Mouse (Mus musculus) spleen, embryonic (tissue): ENCODE data around the gene Arsg.

Experiments
- CTCF ChIA-PET: fragments of 350-600 bp; sonication (Branson Sonifier 250); formaldehyde crosslinking; loops from one replicate; lab custom pipeline; 2022; lab: Charles Lee

Gene Arsg

GRCm38 (mm10) chr11:109492847-109493464 lies 19.8 kb downstream of the Arsg start:
- CTCF ChIA-PET = interaction anchor here (0.5 to 0.6 kb wide), 2 partner anchors 61 to 182 kb away, joined by 3 to 5 read pairs; no protein-coding TSS in a partner anchor

DNA sequence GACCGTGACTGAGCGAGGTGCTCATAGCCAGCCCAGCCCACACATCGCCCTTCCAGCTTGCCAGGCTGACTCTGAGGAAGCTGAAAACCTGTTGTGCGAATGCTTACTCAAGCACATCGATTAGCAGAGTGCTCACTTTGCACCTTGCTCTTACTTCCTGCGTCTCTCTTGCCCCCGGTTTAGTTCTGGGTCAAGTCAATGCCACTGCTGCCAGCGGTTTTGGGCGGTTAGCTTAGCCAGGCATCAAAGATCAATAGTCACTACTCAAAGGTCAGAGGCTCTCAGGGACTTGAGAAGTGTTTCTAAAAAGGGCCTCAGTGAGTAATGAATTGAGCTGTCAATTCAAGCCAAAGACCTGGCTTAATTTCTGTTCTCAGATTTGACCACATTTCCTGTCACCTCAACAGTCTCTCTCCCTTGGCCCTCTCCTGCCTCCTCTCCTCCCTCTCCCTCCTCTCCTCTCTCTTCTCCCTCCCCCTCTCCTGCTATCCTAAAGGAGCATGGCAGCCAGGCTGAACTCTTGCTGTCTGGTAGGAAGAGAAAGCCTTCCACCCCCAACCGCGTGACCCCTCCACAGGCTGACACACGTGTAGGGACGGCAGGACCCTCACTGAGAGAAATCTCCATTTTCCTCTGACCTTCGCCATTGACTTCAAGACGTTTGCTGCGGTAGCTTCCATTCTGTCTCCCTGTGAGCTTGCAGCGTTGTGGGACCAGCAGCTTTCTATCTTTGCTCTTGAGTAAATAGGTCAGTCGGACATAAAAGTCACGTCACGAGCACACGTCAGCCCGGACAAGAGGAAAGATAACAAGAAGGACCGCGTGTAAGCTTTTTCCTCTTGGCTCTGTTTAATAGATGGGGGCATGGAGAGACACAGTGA lies 22.0 kb downstream of the Arsg start:
- CTCF ChIA-PET = interaction anchor here (0.6 kb wide), 2 partner anchors 64 to 244 kb away, joined by 5 to 6 read pairs; no protein-coding TSS in a partner anchor

DNA sequence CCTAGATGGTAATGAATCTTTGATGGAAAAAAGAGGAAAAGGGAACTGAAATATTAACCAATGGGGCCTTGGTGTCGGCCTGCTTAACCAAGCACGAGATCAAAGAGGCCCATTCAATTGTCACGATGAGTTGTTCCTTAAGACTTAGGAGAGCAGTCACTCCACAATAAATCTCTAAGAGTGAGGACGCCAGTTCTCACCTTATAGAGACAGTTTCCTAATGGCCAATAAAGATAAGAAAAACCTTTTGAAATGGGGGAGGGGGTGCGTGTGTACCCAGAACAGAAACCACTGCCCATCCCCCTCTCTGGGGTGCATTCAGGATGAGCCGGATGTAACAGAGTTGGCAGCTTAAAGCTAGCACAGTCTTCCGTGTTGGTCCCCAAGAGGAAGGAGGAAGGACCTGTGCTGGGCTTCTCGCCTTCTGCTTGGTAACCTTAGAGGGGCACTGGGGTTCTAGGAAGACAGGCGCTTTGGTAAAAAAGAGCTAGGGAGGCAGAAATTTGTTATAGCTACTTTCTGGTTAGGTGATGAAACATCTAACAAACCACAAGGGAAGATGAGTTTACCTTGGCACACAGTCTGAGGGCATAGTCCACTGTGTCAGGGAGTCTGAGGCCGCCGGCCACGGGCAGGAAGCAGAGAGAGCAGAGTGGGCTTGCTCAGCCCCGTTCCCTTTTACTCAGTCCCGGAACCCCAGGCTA lies 22.7 kb downstream of the Arsg start:
- CTCF ChIA-PET = interaction anchor here (0.6 to 1.0 kb wide), 2 partner anchors 50 to 64 kb away, joined by 3 to 6 read pairs; no protein-coding TSS in a partner anchor

DNA sequence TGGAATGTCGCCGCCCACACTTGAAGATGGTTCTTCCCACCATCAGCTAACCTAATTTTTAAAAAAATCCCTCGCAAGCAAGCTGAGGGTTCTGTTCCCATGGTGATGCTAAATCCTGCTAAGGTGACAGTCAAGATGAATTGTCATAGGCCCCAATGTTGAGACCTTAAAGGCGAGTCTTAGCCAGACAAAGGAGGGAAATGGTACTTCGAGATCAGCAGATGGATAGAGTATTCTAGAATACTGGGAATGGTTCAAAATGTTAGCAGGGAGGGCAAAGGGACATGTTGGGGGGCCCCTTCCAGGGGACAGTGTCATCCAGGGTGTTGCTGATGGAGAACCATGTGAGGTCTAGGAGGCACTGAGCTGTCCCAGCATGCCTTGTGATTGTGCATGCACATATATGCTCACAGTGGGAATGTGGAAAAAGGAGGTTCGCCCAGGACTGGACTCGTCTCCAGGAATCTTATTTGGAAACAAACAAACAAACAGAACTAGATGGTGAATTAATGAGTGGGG lies 23.4 kb downstream of the Arsg start:
- CTCF ChIA-PET = interaction anchor here (0.6 to 1.0 kb wide), 2 partner anchors 51 to 98 kb away, joined by 3 to 5 read pairs; no protein-coding TSS in a partner anchor

DNA sequence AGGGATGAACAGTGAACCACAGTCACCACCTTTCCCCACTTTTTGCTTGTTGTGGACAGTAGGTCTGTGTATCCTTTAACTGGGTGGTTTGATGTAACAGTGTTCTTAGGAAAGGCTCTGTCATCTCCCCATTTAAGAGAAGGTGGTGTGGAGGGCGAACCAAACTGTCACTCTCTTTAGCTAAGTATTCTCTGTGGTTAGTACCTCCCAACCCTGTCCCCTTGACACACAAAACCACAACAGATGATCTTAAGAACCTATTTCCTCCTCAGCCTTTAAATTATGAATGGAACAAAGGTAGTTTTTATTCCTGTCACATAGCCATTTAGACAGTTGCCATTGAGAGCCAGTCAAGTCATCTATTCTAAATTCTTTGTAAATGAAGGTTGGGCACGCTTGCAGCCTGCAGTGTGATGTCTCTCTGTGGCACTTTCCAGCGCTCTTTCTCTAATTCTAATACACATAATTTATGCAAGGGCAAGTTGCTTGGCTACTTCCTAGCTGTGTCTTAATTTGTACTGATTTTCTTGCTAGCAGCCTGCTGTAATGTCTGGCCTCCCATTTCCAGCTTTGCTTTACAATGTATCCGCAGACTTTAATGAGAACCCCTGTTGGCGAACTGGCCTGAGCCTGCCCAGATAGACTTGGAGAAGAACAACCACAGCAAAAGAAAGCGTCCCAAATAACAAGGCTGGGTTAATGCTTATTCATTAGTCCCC lies 24.0 kb downstream of the Arsg start:
- CTCF ChIA-PET = interaction anchor here (0.6 to 1.0 kb wide), 3 partner anchors 27 to 99 kb away, joined by 3 to 19 read pairs (median 5); no protein-coding TSS in a partner anchor

GRCm38 (mm10) chr11:109497990-109498389 lies 24.8 kb downstream of the Arsg start:
- CTCF ChIA-PET = no interaction called here

- CTCF ChIA-PET = no interaction called here
These were observed 27.0 kb downstream of the Arsg start for GRCm38 (mm10) chr11:109500206-109500605.

DNA sequence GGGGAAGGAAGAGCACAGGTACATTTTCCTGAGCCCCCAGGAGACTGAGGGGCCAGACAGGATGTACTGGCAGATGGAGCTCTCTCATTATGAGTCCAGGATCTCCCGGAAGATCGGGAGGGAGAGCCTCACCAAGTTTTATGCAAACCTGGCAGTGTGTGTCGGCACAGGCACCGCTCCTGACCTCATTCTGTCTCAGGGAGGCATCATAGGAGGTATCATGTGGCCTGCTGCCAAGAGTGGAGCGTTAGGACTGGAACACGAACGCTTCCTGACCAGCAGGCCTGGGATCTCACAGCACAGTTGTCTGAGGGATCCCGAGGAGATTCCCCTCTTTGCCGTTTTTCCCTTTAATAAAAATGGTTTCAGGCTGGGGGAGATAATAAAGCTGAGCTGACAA lies 31.8 kb downstream of the Arsg start:
- CTCF ChIA-PET = no interaction called here

GRCm38 (mm10) chr11:109505823-109506222 lies 32.6 kb downstream of the Arsg start:
- CTCF ChIA-PET = no interaction called here

DNA sequence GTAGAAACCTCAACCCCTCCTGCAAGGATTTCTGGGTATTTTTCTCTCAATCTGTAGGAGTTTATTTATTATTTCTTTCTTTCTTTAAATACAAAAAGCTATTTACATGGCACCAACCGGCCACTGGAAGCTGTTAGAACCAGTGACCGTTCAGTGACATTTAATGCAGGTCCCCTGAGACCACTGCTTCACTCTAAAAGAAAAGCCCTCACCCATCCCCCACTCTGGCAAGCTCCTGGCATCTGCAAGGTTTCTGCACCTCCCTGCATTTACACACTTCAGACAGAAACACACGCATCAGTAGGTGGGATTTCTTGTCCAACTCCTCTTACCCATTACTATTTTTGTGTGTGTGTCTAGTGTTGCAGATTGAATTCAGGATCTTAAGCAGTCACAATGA lies 33.9 kb downstream of the Arsg start:
- CTCF ChIA-PET = no interaction called here

DNA sequence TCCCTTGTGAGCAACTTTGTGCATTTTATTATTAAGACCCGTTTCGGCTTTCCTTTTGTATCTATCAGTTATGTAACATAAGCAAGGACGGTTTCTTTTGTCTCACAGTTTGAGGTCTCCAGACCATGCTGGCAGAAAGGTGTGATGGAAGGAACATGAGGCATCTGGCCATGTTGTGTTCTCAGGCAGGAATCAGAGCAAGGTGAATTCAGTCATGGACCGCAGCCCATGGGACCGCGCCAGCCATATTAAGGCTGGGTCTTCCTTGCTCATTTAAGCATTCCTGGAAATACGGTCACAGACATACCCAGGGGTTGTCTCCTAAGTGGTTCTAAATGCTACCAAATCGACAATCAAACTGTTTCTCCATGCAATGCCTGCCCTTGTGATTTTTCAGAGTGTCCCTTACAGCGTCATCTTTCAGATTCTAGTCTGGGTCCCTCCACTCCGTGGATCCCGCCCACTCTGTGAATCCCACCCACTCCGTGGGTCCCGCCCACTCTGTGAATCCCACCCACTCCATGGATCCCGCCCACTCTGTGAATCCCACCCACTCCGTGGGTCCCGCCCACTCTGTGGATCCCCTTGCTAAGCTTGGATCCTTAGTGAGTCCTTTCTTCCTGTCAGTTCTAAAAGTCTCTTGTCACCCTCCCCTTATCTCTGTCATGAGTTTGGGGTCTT lies 40.0 kb downstream of the Arsg start:
- CTCF ChIA-PET = no interaction called here

- CTCF ChIA-PET = interaction anchor here (0.6 kb wide), 1 partner anchor 926 kb away, joined by 3 read pairs; no protein-coding TSS in a partner anchor
These were observed 41.0 kb downstream of the Arsg start for GRCm38 (mm10) chr11:109514064-109514612.

DNA sequence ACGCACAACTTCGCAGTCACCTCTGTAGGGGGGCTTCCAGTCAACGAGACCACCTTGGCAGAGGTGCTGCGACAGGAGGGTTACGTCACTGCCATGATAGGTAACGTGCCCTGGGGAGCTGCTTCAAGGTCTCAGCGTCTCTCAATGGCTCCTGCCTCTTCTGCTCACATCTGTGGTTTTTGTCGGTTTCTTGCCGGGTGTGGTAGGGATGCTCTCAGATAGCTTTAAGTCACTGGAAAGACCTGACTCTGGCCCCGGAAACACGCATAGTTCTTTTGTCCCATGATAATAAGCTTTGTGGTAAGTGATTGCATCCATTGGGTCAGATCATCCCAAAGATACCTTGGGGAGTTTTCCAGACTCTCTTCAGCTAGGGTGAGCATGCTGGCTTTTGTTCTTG lies 44.2 kb downstream of the Arsg start:
- CTCF ChIA-PET = no interaction called here

DNA sequence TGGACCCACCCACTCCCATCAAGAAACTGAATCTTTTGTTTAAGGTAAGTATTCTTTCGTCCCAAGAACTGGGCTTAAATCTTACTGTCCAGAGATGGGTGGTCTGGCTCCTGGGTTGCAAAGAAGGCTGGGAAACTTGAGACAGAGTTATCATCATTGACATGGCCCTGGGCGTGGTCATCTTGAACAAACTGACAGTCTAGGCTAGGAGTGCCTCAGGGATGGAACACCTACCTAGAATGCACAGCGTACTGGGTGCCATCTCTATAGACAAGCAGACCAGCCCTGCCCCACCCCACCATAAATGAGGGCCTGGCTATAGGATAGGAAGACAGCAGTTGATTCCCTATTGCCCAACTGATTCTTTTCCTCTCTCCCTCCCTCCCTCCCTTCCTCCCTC lies 44.6 kb downstream of the Arsg start:
- CTCF ChIA-PET = no interaction called here

- CTCF ChIA-PET = no interaction called here
These were observed 47.8 kb downstream of the Arsg start for GRCm38 (mm10) chr11:109520958-109521357.

GRCm38 (mm10) chr11:109524869-109525268 lies 51.7 kb downstream of the Arsg start:
- CTCF ChIA-PET = no interaction called here

DNA sequence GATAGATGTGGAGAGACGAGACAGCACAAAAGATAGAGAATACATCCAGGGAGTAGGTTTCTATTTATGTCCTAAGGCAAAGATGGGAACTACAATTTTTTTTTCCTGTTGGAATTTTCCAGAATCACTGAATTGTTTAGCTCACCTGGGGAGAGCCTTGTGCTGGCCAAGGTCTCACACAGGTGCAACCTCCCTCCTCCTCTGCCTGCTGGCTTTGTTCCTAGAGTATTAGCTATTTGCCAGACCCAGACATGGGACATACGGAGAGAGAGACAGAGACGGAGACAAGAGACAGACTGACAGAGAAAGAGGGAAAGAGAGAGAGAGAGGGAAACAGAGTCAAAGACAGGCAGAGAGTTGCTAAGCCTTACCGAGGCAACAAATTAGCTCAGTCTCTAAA lies 52.4 kb downstream of the Arsg start:
- CTCF ChIA-PET = no interaction called here

DNA sequence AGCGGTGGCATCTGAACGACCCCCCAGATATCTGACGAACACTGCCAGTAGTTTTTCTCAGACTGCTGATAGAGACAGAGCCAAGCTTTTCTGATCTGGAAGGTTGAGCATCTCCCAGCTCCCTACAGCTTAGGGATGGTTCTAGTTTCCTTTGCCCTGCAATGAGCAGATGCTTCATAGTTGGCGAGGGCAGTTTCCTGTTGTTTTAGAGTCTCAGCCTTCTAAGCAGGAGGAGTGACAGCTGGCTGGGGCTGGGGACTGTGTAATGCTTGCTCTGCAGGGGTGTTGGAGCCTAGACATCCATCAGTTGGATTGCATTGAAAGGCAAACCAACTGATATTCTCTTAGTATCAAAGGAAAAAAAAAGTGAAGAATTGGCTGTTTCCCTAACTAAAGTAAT lies 56.9 kb downstream of the Arsg start:
- CTCF ChIA-PET = no interaction called here

GRCm38 (mm10) chr11:109535966-109536365 lies 62.8 kb downstream of the Arsg start:
- CTCF ChIA-PET = no interaction called here

GRCm38 (mm10) chr11:109536939-109537338 lies 63.8 kb downstream of the Arsg start:
- CTCF ChIA-PET = no interaction called here
